Mouse (Mus musculus): ENCODE measurements around the gene Olfr1412.

The Olfr1412 gene

GRCm38 (mm10) chr1:92637501-92638172 is 52.1 kb downstream of the Olfr1412 start:
- DNase-seq (ENCODE audit: low spot score in 2 of 2) = no peak

GRCm38 (mm10) chr1:92638181-92638580 is 52.6 kb downstream of the Olfr1412 start:
- DNase-seq (ENCODE audit: low spot score in 2 of 2) = no peak

- DNase-seq (ENCODE audit: low spot score in 2 of 2) = no peak
Observed at GRCm38 (mm10) chr1:92638736-92639135, 53.2 kb downstream of the Olfr1412 start.

DNA sequence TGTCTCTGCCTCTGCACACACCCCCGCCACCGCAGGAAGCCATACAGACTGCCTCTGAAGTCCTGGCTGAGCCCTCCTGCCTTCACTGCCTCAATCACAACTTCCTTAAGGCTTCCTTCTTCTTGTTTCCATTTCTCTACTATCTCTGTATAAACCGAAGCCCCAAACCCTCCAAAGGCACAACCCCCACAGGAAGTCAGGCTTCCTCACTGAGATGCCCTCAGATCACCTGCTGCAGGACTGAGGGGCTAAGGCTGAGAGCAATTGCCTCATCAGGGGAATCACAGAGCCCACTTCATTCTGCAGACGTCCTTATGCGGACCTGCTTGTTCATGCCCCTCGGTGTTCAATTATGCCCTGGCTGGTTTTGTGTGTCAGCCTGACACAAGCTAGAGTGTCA is 54.8 kb downstream of the Olfr1412 start:
- no peak for DNase-seq (ENCODE audit: low spot score in 2 of 2)
